In the genomic region with DNA sequence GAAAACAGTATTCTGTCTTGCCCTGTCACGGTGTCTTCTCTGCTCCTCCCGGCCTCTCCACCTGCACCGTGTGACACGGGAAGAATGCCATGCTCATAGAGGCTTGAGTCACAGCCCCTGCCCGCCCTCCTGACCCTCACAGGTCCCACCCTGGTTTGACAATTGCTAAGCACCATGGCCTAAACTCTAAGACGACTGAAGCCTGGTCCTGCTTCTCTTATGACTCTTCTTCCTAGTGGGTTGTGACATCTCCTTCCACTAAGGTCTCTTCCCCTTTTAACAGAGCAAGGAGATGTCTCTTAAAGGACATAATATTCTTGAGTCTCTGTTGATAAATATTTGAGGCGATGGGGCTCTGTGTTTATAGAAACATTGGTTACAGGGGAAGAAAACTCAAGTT, we compare ENCODE assay signal across 16 mouse cellular contexts.
"Had no signal": no experiment of that assay in that cellular context is flagged by ENCODE, and none has a peak within 500 bp of the region (broad histone marks: within the 10 kb centered on the region; RNA-seq: fewer than 3 reads in every experiment).

No protein-coding gene starts in this region.

- H3K4me1 ChIP-seq: neural tube, embryonic 12.5 days; stomach, embryonic 15.5 days had no signal

- H3K4me3 ChIP-seq: liver, embryonic 12.5 days; midbrain, embryonic 10.5 days; midbrain, embryonic 12.5 days; neural tube, embryonic 12.5 days; stomach, embryonic 15.5 days had no signal

- DNase-seq: lung, adult 18-20 months; lung, postnatal 10 days; lung, postnatal 4 days; midbrain, embryonic 14.5 days; right cerebral cortex, adult 18-20 months; right cerebral cortex, postnatal 25 days; thymus, adult 2 months; thymus, postnatal 25 days had no signal

- H3K27ac ChIP-seq: liver, embryonic 12.5 days; liver, embryonic 14.5 days; midbrain, embryonic 10.5 days; midbrain, embryonic 12.5 days; neural tube, embryonic 12.5 days; stomach, embryonic 15.5 days; stomach, postnatal 0 days had no signal

- ATAC-seq: liver, embryonic 12.5 days; midbrain, embryonic 16.5 days had no signal
